Mouse (Mus musculus) heart, postnatal 25 days (tissue): Measurements from ENCODE around the gene Slc29a2. TPM values are rescaled to one million over a fixed set of nuclear protein-coding genes. Genes with fewer than 3 reads are reported as not detected.

ENCODE experiments used
- DNase-seq: peaks from one replicate; pipeline ENCODE4 v3.0.0; 2022; ENCODE audit warnings: low spot score
- intact Hi-C: fragments of 180-260 bp; cut with DNase I; formaldehyde crosslinking; loops from one replicate; pipeline ENCODE4 v1.15.1; 2025
- total RNA-seq, 2 experiments: library from RNA; stranded (reverse); gene quantifications; 2 replicates each; pipeline ENCODE4 v1.2.3; 2021

Slc29a2 gene
- total RNA-seq, 2 experiments from 2014 or later = 12.2 to 13.3 TPM

DNA sequence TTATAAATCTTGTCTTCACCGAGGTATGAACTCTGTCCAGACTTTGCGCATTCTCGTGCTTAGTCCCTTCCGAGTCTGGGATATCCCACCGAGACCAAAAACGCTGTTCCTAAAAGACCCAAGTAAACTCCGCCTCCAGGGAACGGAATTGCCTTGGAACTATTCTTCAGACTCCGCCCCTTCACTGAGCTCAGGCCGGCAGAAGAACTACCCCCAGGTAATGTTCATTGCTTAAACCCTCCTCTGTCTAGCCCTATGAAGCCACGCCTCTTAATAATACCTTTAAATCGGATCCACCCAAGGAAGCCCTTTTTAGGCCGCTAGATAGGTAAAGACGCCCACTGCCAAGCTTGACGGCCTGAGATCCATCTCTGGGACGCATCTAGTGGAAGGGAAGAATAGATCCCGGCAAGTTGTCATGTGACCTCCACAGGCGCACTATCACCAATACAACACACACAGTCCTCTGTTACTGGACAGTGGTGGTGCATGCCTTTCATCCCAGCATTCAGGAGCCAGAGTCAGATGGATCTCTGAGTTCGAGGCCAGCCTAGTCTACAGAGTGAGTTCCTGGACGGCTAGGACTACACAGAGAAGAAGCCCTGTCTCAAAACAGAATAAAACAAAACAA is 48.8 kb downstream of the Slc29a2 start:
- intact Hi-C loops = loop anchor here (1.0 to 2.0 kb wide), 2 partner anchors 16 to 58 kb away; no protein-coding TSS in a partner anchor
- no peak for DNase-seq

- intact Hi-C loops = loop anchor here (1.0 to 2.0 kb wide), 2 partner anchors 17 to 58 kb away; no protein-coding TSS in a partner anchor
- DNase-seq = no peak
Observed at GRCm38 (mm10) chr19:5073028-5073427, 49.4 kb downstream of the Slc29a2 start.

- no peak for DNase-seq
- intact Hi-C loops = loop anchor here (1.0 to 2.0 kb wide), 2 partner anchors 17 to 59 kb away; no protein-coding TSS in a partner anchor
Observed at GRCm38 (mm10) chr19:5073518-5073917, 49.9 kb downstream of the Slc29a2 start.

GRCm38 (mm10) chr19:5079279-5079678 is 55.6 kb downstream of the Slc29a2 start:
- intact Hi-C loops = no loop called here
- DNase-seq = no peak

Other genes with a start within 250 kb of the Slc29a2 start
- 10 to 100 TPM; 45.7 to 48.0 TPM for gene Rbm4, start 230.0 kb upstream of the Slc29a2 start, total RNA-seq
- gene Gm21992, start 212.2 kb upstream of the Slc29a2 start, total RNA-seq = 10 to 100 TPM; 12.7 to 17.2 TPM
- 10 to 100 TPM; 15.3 to 25.9 TPM for gene Rbm14, start 212.2 kb upstream of the Slc29a2 start, total RNA-seq
- 10 to 100 TPM; 26.2 to 26.6 TPM for gene Ccs, start 184.5 kb upstream of the Slc29a2 start, total RNA-seq
- not detected for gene Ccdc87, start 184.5 kb upstream of the Slc29a2 start, total RNA-seq
- gene Ctsf, start 168.7 kb upstream of the Slc29a2 start, total RNA-seq = 10 to 100 TPM; 77.9 to 82.6 TPM
- gene Actn3, start 146.0 kb upstream of the Slc29a2 start, total RNA-seq = under 1 TPM; 0.42 to 0.53 TPM
- gene Zdhhc24, start 145.2 kb upstream of the Slc29a2 start, total RNA-seq = 1 to 10 TPM; 2.6 to 4.0 TPM
- gene Bbs1, start 117.2 kb upstream of the Slc29a2 start, total RNA-seq = 1 to 10 TPM; 4.0 to 4.1 TPM
- gene Dpp3, start 95.6 kb upstream of the Slc29a2 start, total RNA-seq = 10 to 100 TPM; 17.5 to 19.6 TPM
- 1 to 10 TPM; 1.0 to 1.3 TPM for gene Peli3, start 80.7 kb upstream of the Slc29a2 start, total RNA-seq
- gene Mrpl11, start 61.7 kb upstream of the Slc29a2 start, total RNA-seq = 10 to 100 TPM; 70.9 to 73.2 TPM
- gene Npas4, start 33.5 kb upstream of the Slc29a2 start, total RNA-seq = under 1 TPM in 1 of 2 experiments, not detected in 1; 0.06 TPM
- gene B4gat1, start 15.0 kb downstream of the Slc29a2 start, total RNA-seq = 10 to 100 TPM; 47.0 to 47.3 TPM
- gene AC124502.3, start 15.0 kb downstream of the Slc29a2 start, total RNA-seq = 1 to 10 TPM; 2.2 TPM
- 10 to 100 TPM; 11.4 to 12.3 TPM for gene Brms1, start 17.5 kb downstream of the Slc29a2 start, total RNA-seq
- gene Rin1, start 26.6 kb downstream of the Slc29a2 start, total RNA-seq = 1 to 10 TPM; 1.6 to 3.4 TPM
- 10 to 100 TPM; 15.3 to 16.1 TPM for gene Cd248, start 44.2 kb downstream of the Slc29a2 start, total RNA-seq
- gene Tmem151a, start 61.7 kb downstream of the Slc29a2 start, total RNA-seq = 1 to 10 TPM; 4.0 to 4.8 TPM
- gene Yif1a, start 64.7 kb downstream of the Slc29a2 start, total RNA-seq = 10 to 100 TPM; 91.5 to 92.6 TPM
- gene Cnih2, start 74.7 kb downstream of the Slc29a2 start, total RNA-seq = under 1 TPM in 1 of 2 experiments, not detected in 1; 0.18 TPM
- gene Rab1b, start 83.2 kb downstream of the Slc29a2 start, total RNA-seq = 100 to 1,000 TPM; 178 to 189 TPM
- gene Klc2, start 94.7 kb downstream of the Slc29a2 start, total RNA-seq = 10 to 100 TPM; 47.1 to 53.0 TPM
- 10 to 100 TPM; 21.1 TPM for gene Pacs1, start 249.3 kb downstream of the Slc29a2 start, total RNA-seq